Mouse (Mus musculus) limb, embryonic 14.5 days (tissue): ENCODE data around the gene Tmprss9. TPM values are rescaled to one million over a fixed set of nuclear protein-coding genes. Genes with fewer than 3 reads are reported as not detected.

ENCODE experiments used
- ATAC-seq: fragments of 200-750 bp; cut with Nextera tagmentation; 2 replicates; pipeline ENCODE4 v1.8.0; 2017; ENCODE audit warnings: low read depth, moderate number of reproducible peaks, moderate TSS enrichment; ENCODE audit not compliant: low FRiP score
- DNase-seq: peaks from one replicate; pipeline ENCODE4 v3.0.0-alpha.2; 2015; ENCODE audit warnings: low spot score
- H3K27ac ChIP-seq: fragments of 300-500 bp; sonication (generic); replicated peaks from 2 replicates; pipeline ENCODE4 v1.5.1; 2014; ENCODE audit warnings: low read depth, mild to moderate bottlenecking, low read length, moderate library complexity, mixed read lengths
- H3K27me3 ChIP-seq: fragments of 300-500 bp; sonication (generic); 2 replicates; pipeline ENCODE4 v1.6.1; 2014; ENCODE audit warnings: low read length, mixed read lengths; ENCODE audit not compliant: control insufficient read depth, insufficient read depth
- H3K36me3 ChIP-seq: fragments of 300-500 bp; sonication (generic); 2 replicates; pipeline ENCODE4 v1.6.1; 2014; ENCODE audit warnings: mild to moderate bottlenecking, low read length, moderate library complexity, mixed read lengths; ENCODE audit not compliant: control insufficient read depth, insufficient read depth
- H3K4me1 ChIP-seq: fragments of 300-500 bp; sonication (generic); 2 replicates; pipeline ENCODE4 v1.6.1; 2014; ENCODE audit warnings: antibody characterized with exemption, low read length, mixed read lengths; ENCODE audit not compliant: control insufficient read depth, insufficient read depth
- H3K4me2 ChIP-seq: fragments of 300-500 bp; sonication (generic); replicated peaks from 2 replicates; pipeline ENCODE4 v1.6.1; 2014; ENCODE audit warnings: low read depth, mild to moderate bottlenecking, low read length, moderate library complexity; ENCODE audit not compliant: severe bottlenecking
- H3K4me3 ChIP-seq: fragments of 300-500 bp; sonication (generic); replicated peaks from 2 replicates; pipeline ENCODE4 v1.5.1; 2014; ENCODE audit warnings: low read length
- H3K9ac ChIP-seq: fragments of 300-500 bp; sonication (generic); 2 replicates; pipeline ENCODE4 v1.6.1; 2014; ENCODE audit warnings: mild to moderate bottlenecking, low read depth, low read length, moderate library complexity; ENCODE audit not compliant: severe bottlenecking
- H3K9me3 ChIP-seq: fragments of 300-500 bp; sonication (generic); 2 replicates; pipeline ENCODE4 v1.6.1; 2016; ENCODE audit warnings: low read length; ENCODE audit not compliant: control insufficient read depth
- POLR2A ChIP-seq: fragments of 200-500 bp; IDR thresholded peaks from 2 replicates; pipeline ENCODE4 v1.8.0; 2012; ENCODE audit warnings: inconsistent platforms, mild to moderate bottlenecking, moderate library complexity, borderline replicate concordance; ENCODE audit not compliant: insufficient read depth, insufficient read length; ENCODE audit errors: extremely low read depth
- WGBS: fragments of 180-500 bp; shearing (Covaris S2); extraction: QIAGEN DNeasy Blood & Tissue Kit; methylation state at CpG from one replicate; pipeline ENCODE4 v1.1.7; 2014; 5-methylcytosine and 5-hydroxymethylcytosine counted together
- polyA plus RNA-seq, 2 experiments: library from polyadenylated mRNA; depleted of rRNA in 1 of 2; stranded (reverse) in 1 of 2; unstranded in 1 of 2; fragments of >200 nt; fragmentation: Nextera tagmentation in 1 of 2; extraction: Ambion mirVana in 1 of 2; gene quantifications; 2 replicates each; pipeline versions ENCODE4 v1.2.1 to v1.2.3; 2012 to 2014

The Tmprss9 gene
- polyA plus RNA-seq, 2 experiments = 0.04 to 0.10 TPM

DNA sequence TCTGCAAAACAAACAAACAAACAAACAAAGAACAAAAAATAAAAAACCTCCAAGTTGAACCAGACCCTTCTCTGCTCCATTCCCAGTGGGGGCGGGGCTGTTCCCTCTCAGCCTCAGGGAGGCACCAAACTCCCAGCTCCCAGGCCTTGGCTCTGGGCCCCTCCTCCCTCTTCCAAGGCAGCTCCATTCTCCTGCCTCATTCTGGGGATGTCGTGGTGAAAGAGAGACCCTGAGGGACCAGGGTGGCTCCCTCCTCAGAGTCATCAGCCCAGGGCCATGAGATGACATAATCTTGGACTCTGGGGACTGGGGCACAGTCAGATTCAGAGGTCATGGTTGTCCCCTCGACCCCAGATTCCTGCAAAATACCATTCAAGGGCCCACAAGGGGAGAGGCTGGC lies 4.9 kb downstream of the Tmprss9 start:
- Histone ChIP-seq H3K27me3 (no peaks in the 10 kb centered on the region), H3K4me2 (no peak overlapping the region), H3K4me3 (no peak overlapping the region), H3K9ac (no peak overlapping the region), H3K36me3 (no peaks in the 10 kb centered on the region), H3K9me3 (no peaks in the 10 kb centered on the region), H3K4me1 (no peaks in the 10 kb centered on the region), H3K27ac (no peak overlapping the region)
- DNase-seq (no peak), ATAC-seq (no peak)
- 27% methylated on average over 3 of the region's 3 CpGs for WGBS
- TF ChIP-seq POLR2A = no peak

- Histone ChIP-seq H3K36me3 (no peaks in the 10 kb centered on the region), H3K4me1 (no peaks in the 10 kb centered on the region), H3K4me3 (no peak overlapping the region), H3K27me3 (no peaks in the 10 kb centered on the region), H3K27ac (no peak overlapping the region), H3K9ac (no peak overlapping the region), H3K9me3 (no peaks in the 10 kb centered on the region), H3K4me2 (no peak overlapping the region)
- 22% methylated on average over 5 of the region's 5 CpGs for WGBS
- no peak; the same call in 1 of the 2 replicates for ATAC-seq
- no peak for TF ChIP-seq POLR2A
- peak; percentile 74 for DNase-seq
Measured at GRCm38 (mm10) chr10:80880131-80880641, 8.5 kb downstream of the Tmprss9 start.

DNA sequence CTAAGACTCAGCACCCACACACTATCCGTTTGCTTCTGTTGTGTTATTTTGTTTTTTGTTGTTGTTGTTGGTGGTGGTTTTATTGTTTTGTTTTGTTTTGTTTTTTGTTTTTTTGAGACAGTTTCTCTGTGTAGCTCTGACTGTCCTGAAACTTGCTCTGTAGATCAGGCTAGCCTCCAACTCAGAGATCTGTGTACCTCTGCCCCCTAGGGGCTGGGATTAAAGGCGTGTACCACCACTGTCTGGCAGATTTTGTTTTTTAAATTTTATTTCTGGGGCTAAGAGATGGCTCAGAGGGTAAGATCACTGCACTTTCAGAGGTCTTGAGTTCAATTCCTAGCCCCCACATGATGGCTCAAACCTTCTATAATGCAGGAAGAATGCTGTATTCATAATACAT lies 9.3 kb downstream of the Tmprss9 start:
- no peaks in the 10 kb centered on the region for H3K27me3 ChIP-seq
- no peak overlapping the region for H3K27ac ChIP-seq
- H3K36me3 ChIP-seq = no peaks in the 10 kb centered on the region
- no peak overlapping the region for H3K9ac ChIP-seq
- no peak overlapping the region for H3K4me2 ChIP-seq
- 74% methylated on average over 2 of the region's 2 CpGs for WGBS
- DNase-seq = no peak
- no peaks in the 10 kb centered on the region for H3K4me1 ChIP-seq
- ATAC-seq = no peak
- no peak overlapping the region for H3K4me3 ChIP-seq
- no peaks in the 10 kb centered on the region for H3K9me3 ChIP-seq
- no peak for TF ChIP-seq POLR2A

- Histone ChIP-seq H3K36me3 (no peaks in the 10 kb centered on the region), H3K27ac (no peak overlapping the region), H3K9me3 (no peaks in the 10 kb centered on the region), H3K4me3 (no peak overlapping the region), H3K27me3 (no peaks in the 10 kb centered on the region), H3K4me1 (no peaks in the 10 kb centered on the region), H3K9ac (no peak overlapping the region), H3K4me2 (no peak overlapping the region)
- ATAC-seq = no peak
- DNase-seq = no peak
- WGBS = 30% methylated on average over 10 of the region's 10 CpGs
- TF ChIP-seq POLR2A = no peak
Measured at GRCm38 (mm10) chr10:80881301-80881700, 9.7 kb downstream of the Tmprss9 start.

GRCm38 (mm10) chr10:80887181-80887580 lies 15.5 kb downstream of the Tmprss9 start:
- no peak for ATAC-seq
- WGBS = 73% methylated on average over 11 of the region's 11 CpGs
- no peak for DNase-seq

GRCm38 (mm10) chr10:80895100-80895499 lies 23.5 kb downstream of the Tmprss9 start:
- no peaks in the 10 kb centered on the region for H3K9me3 ChIP-seq
- no peaks in the 10 kb centered on the region; the same call in 1 of the 2 replicates for H3K27me3 ChIP-seq
- no peak for TF ChIP-seq POLR2A
- H3K27ac ChIP-seq = no peak overlapping the region
- no peak overlapping the region for H3K9ac ChIP-seq
- DNase-seq = no peak
- H3K4me3 ChIP-seq = no peak overlapping the region
- H3K4me1 ChIP-seq = peaks cover 10% of the 10 kb centered on the region
- no peak overlapping the region for H3K4me2 ChIP-seq
- peaks cover 9% of the 10 kb centered on the region for H3K36me3 ChIP-seq
- 86% methylated on average over 7 of the region's 7 CpGs for WGBS
- no peak for ATAC-seq

More at GRCm38 (mm10) chr10:80887181-80887580, 15.5 kb downstream of the Tmprss9 start:
- Histone ChIP-seq H3K4me3 (no peak overlapping the region), H3K36me3 (no peaks in the 10 kb centered on the region), H3K27me3 (peaks cover 4% of the 10 kb centered on the region; the same call in 1 of the 2 replicates), H3K4me2 (no peak overlapping the region), H3K9me3 (no peaks in the 10 kb centered on the region), H3K27ac (no peak overlapping the region), H3K9ac (no peak overlapping the region), H3K4me1 (no peaks in the 10 kb centered on the region)
- no peak for TF ChIP-seq POLR2A
